Mouse (Mus musculus): Measurements from ENCODE around the gene Myo9b. TPM values are rescaled to one million over a fixed set of nuclear protein-coding genes. Genes with fewer than 3 reads are reported as not detected.
"Not testable (repeated sequence)": the region's sequence is repeated elsewhere in the genome, so short reads cannot be mapped to it uniquely, and the experiment has no call there.

Myo9b gene
- polyA plus RNA-seq (2012; rRNA removed) = 8.2 and 8.8 TPM in 2 replicates

- Histone ChIP-seq H3K4me1 (ENCODE audit: control insufficient read depth, insufficient read depth, low read length) (peaks cover 24% of the 10 kb centered on the region), H3K27ac (ENCODE audit: control insufficient read depth, insufficient read depth, low read depth, low read length) (peak within 1 kb of the TSS; percentile 77), H3K4me3 (ENCODE audit: control insufficient read depth, low read depth, low read length) (peak within 1 kb of the TSS; percentile 95), H3K27me3 (ENCODE audit: control insufficient read depth, insufficient read depth, low read length) (no peaks in the 10 kb centered on the region), H3K36me3 (ENCODE audit: control insufficient read depth, insufficient read depth, low read length) (no peaks in the 10 kb centered on the region)
- TF ChIP-seq POLR2A (IDR thresholded peaks at IDR 0.05; ENCODE audit: control insufficient read depth, low read depth, low read length) (peak; percentile 59; the same call in 1 of the 2 replicates), CTCF (IDR thresholded peaks at IDR 0.05; ENCODE audit: control insufficient read depth, insufficient read depth, insufficient replicate concordance, low read depth, low read length) (0 out of 2 replicates have a peak, but pooled peaks have one; percentile 6)
These were observed at the start of gene Myo9b, which contains the start of gene Haus8 for GRCm38 (mm10) chr8:71272286-71273150. Gene Myo9b, plus strand, starts transcription at chr8:71272714. Gene Haus8, minus strand, starts transcription at chr8:71272934.

GRCm38 (mm10) chr8:71224560-71224959 is 48.0 kb upstream of the Myo9b start:
- Histone ChIP-seq H3K4me1 (ENCODE audit: control insufficient read depth, insufficient read depth, low read length) (no peaks in the 10 kb centered on the region; the same call in 1 of the 2 replicates), H3K27me3 (ENCODE audit: control insufficient read depth, insufficient read depth, low read length) (no peaks in the 10 kb centered on the region)
- TF ChIP-seq CTCF (IDR thresholded peaks at IDR 0.05; ENCODE audit: control insufficient read depth, insufficient read depth, insufficient replicate concordance, low read depth, low read length) = no peak
- no peak for TF ChIP-seq POLR2A (IDR thresholded peaks at IDR 0.05; ENCODE audit: control insufficient read depth, low read depth, low read length)

GRCm38 (mm10) chr8:71242757-71243156 is 29.8 kb upstream of the Myo9b start:
- H3K27ac ChIP-seq (ENCODE audit: control insufficient read depth, insufficient read depth, low read depth, low read length) = no peak overlapping the region
- no peak overlapping the region for H3K4me3 ChIP-seq (ENCODE audit: control insufficient read depth, low read depth, low read length)
- H3K36me3 ChIP-seq (ENCODE audit: control insufficient read depth, insufficient read depth, low read length) = no peaks in the 10 kb centered on the region
- H3K4me1 ChIP-seq (ENCODE audit: control insufficient read depth, insufficient read depth, low read length) = no peaks in the 10 kb centered on the region
- H3K27me3 ChIP-seq (ENCODE audit: control insufficient read depth, insufficient read depth, low read length) = no peaks in the 10 kb centered on the region
- TF ChIP-seq CTCF (IDR thresholded peaks at IDR 0.05; ENCODE audit: control insufficient read depth, insufficient read depth, insufficient replicate concordance, low read depth, low read length) = no peak
- no peak for TF ChIP-seq POLR2A (IDR thresholded peaks at IDR 0.05; ENCODE audit: control insufficient read depth, low read depth, low read length)

More at GRCm38 (mm10) chr8:71224560-71224959, 48.0 kb upstream of the Myo9b start:
- Histone ChIP-seq H3K27ac (ENCODE audit: control insufficient read depth, insufficient read depth, low read depth, low read length) (no peak overlapping the region), H3K36me3 (ENCODE audit: control insufficient read depth, insufficient read depth, low read length) (no peaks in the 10 kb centered on the region), H3K4me3 (ENCODE audit: control insufficient read depth, low read depth, low read length) (no peak overlapping the region)

- Histone ChIP-seq H3K4me1 (ENCODE audit: control insufficient read depth, insufficient read depth, low read length) (no peaks in the 10 kb centered on the region), H3K4me3 (ENCODE audit: control insufficient read depth, low read depth, low read length) (no peak overlapping the region), H3K27ac (ENCODE audit: control insufficient read depth, insufficient read depth, low read depth, low read length) (no peak overlapping the region), H3K36me3 (ENCODE audit: control insufficient read depth, insufficient read depth, low read length) (no peaks in the 10 kb centered on the region), H3K27me3 (ENCODE audit: control insufficient read depth, insufficient read depth, low read length) (no peaks in the 10 kb centered on the region)
- TF ChIP-seq POLR2A (IDR thresholded peaks at IDR 0.05; ENCODE audit: control insufficient read depth, low read depth, low read length) = no peak
- no peak for TF ChIP-seq CTCF (IDR thresholded peaks at IDR 0.05; ENCODE audit: control insufficient read depth, insufficient read depth, insufficient replicate concordance, low read depth, low read length)
These were observed 24.3 kb upstream of the Myo9b start for GRCm38 (mm10) chr8:71248203-71248602.

- H3K27me3 ChIP-seq (ENCODE audit: control insufficient read depth, insufficient read depth, low read length) = no peaks in the 10 kb centered on the region
- no peak for TF ChIP-seq POLR2A (IDR thresholded peaks at IDR 0.05; ENCODE audit: control insufficient read depth, low read depth, low read length)
- TF ChIP-seq CTCF (IDR thresholded peaks at IDR 0.05; ENCODE audit: control insufficient read depth, insufficient read depth, insufficient replicate concordance, low read depth, low read length) = no peak
- H3K36me3 ChIP-seq (ENCODE audit: control insufficient read depth, insufficient read depth, low read length) = no peaks in the 10 kb centered on the region; the same call in 1 of the 2 replicates
- H3K27ac ChIP-seq (ENCODE audit: control insufficient read depth, insufficient read depth, low read depth, low read length) = no peak overlapping the region
- H3K4me1 ChIP-seq (ENCODE audit: control insufficient read depth, insufficient read depth, low read length) = no peaks in the 10 kb centered on the region
- H3K4me3 ChIP-seq (ENCODE audit: control insufficient read depth, low read depth, low read length) = no peak overlapping the region
These were observed 15.8 kb upstream of the Myo9b start for GRCm38 (mm10) chr8:71256545-71257232.

- Histone ChIP-seq H3K36me3 (ENCODE audit: control insufficient read depth, insufficient read depth, low read length) (no peaks in the 10 kb centered on the region), H3K27ac (ENCODE audit: control insufficient read depth, insufficient read depth, low read depth, low read length) (no peak overlapping the region), H3K4me3 (ENCODE audit: control insufficient read depth, low read depth, low read length) (no peak overlapping the region), H3K4me1 (ENCODE audit: control insufficient read depth, insufficient read depth, low read length) (no peaks in the 10 kb centered on the region), H3K27me3 (ENCODE audit: control insufficient read depth, insufficient read depth, low read length) (no peaks in the 10 kb centered on the region)
- TF ChIP-seq POLR2A (IDR thresholded peaks at IDR 0.05; ENCODE audit: control insufficient read depth, low read depth, low read length) (no peak), CTCF (IDR thresholded peaks at IDR 0.05; ENCODE audit: control insufficient read depth, insufficient read depth, insufficient replicate concordance, low read depth, low read length) (no peak; the same call in 1 of the 2 replicates)
These were observed 11.3 kb upstream of the Myo9b start for GRCm38 (mm10) chr8:71261234-71261633.

GRCm38 (mm10) chr8:71267690-71268089 is 4.8 kb upstream of the Myo9b start:
- TF ChIP-seq CTCF (IDR thresholded peaks at IDR 0.05; ENCODE audit: control insufficient read depth, insufficient read depth, insufficient replicate concordance, low read depth, low read length) (no peak), POLR2A (IDR thresholded peaks at IDR 0.05; ENCODE audit: control insufficient read depth, low read depth, low read length) (no peak)
- Histone ChIP-seq H3K4me1 (ENCODE audit: control insufficient read depth, insufficient read depth, low read length) (peaks cover 8% of the 10 kb centered on the region), H3K36me3 (ENCODE audit: control insufficient read depth, insufficient read depth, low read length) (no peaks in the 10 kb centered on the region), H3K4me3 (ENCODE audit: control insufficient read depth, low read depth, low read length) (no peak overlapping the region), H3K27ac (ENCODE audit: control insufficient read depth, insufficient read depth, low read depth, low read length) (no peak overlapping the region), H3K27me3 (ENCODE audit: control insufficient read depth, insufficient read depth, low read length) (no peaks in the 10 kb centered on the region)

GRCm38 (mm10) chr8:71268286-71268685 is 4.2 kb upstream of the Myo9b start:
- H3K27ac ChIP-seq (ENCODE audit: control insufficient read depth, insufficient read depth, low read depth, low read length); H3K36me3 ChIP-seq (ENCODE audit: control insufficient read depth, insufficient read depth, low read length): not testable (repeated sequence)

More at GRCm38 (mm10) chr8:71268286-71268685, 4.2 kb upstream of the Myo9b start:
- not testable (repeated sequence) for H3K4me3 ChIP-seq (ENCODE audit: control insufficient read depth, low read depth, low read length); H3K27me3 ChIP-seq (ENCODE audit: control insufficient read depth, insufficient read depth, low read length)
- peaks cover 11% of the 10 kb centered on the region for H3K4me1 ChIP-seq (ENCODE audit: control insufficient read depth, insufficient read depth, low read length)
